Mouse (Mus musculus) liver, embryonic 14.5 days (tissue): ENCODE results near the gene Ssh2.

Experiments used
- CTCF ChIP-seq: IDR thresholded peaks from 2 replicates; pipeline ENCODE4 v1.5.1; 2016; ENCODE audit warnings: antibody characterized with exemption, low read depth, control low read depth
- EP300 ChIP-seq: IDR thresholded peaks from 2 replicates; pipeline ENCODE4 v1.6.1; 2016; ENCODE audit warnings: antibody characterized with exemption, low read depth

GRCm38 (mm10) chr11:77280219-77280618 lies 64.1 kb downstream of the Ssh2 start:
- TF ChIP-seq CTCF, result no peak
- no peak for TF ChIP-seq EP300
